Mouse (Mus musculus) olfactory bulb, adult 2 months (tissue): Measurements from ENCODE around the gene Tmem88.

Experiments
- CTCF ChIP-seq: fragments of 200-500 bp; IDR thresholded peaks from 2 replicates; pipeline ENCODE4 v1.5.1; 2012; ENCODE audit warnings: low read depth, mild to moderate bottlenecking, low read length, moderate library complexity; ENCODE audit not compliant: insufficient read depth
- POLR2A ChIP-seq: fragments of 200-500 bp; IDR thresholded peaks from 2 replicates; pipeline ENCODE4 v1.6.1; 2012; ENCODE audit warnings: mild to moderate bottlenecking, low read depth, low read length, moderate library complexity; ENCODE audit not compliant: insufficient read depth

DNA sequence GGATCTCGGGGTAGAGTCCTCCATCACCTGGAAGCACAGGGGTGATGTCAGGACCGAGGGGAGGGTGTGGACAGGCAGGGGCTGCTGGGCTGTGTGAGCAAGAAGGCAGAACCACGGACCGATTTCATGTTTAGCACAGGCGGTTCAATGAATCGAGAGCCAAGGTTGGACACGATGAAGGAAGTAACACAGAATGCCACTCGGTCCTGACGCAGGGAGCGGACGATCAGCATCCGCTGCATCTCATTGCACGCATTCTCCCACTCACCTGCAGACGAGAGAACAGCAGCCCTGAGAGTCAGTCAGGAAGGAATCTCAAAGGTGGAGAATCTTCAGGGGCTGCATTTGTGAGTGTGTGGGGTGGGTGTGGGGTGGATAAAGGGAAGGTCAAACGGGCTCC lies 32.6 kb upstream of the Tmem88 start:
- TF ChIP-seq POLR2A (no peak), CTCF (no peak)
